Mouse (Mus musculus): ENCODE data around the gene Pkp4.

DNA sequence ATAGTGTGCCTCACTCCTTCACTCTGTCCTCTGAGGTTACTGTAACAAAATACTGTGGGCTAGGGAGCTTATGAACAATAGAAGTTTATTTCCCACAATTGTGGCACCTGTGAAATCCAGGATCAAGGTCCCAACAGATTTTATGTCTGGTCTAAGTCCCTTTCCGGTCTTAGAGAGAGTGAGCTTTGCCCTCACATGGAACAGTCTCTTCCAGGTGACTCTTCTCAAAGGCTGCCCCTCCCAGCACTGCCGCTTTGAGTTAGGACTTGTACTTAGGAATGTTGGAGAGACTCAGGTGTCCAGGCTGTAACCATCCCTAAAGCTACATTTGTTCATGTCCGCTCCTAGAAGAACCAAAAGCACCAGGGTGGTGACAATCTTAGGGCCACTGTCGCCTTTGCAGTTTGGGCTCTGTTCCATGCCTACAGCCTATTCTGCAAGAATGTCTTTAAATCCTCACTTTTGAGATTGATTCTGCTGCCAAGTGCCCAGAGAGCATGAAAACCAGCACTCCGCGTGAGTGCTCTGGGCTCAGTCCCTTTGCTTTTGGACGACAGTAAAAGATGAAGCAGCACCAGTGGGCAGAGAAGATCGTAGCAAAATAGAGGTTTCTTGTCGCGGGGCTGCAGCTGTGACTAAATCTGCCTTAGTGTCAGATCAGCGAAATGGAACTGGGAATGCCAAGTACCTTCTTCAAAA is 184.6 kb downstream of the Pkp4 start:
- TF ChIP-seq CTCF (IDR thresholded peaks at IDR 0.05; ENCODE audit: extremely low read depth, insufficient read depth, low read length) = no peak
- no peak for TF ChIP-seq POLR2A (IDR thresholded peaks at IDR 0.05; ENCODE audit: extremely low read depth, insufficient read depth, low read length)

All from cortical plate, adult 2 months (tissue).